Mouse (Mus musculus) layer of hippocampus, adult 8-10 months (tissue): Measurements from ENCODE around the gene Pax8. TPM values are rescaled to one million over a fixed set of nuclear protein-coding genes. Genes with fewer than 3 reads are reported as not detected.

Experiments
- DNase-seq, 2 experiments: peaks; one replicate each; pipeline ENCODE4 v3.0.0; 2022; ENCODE audit warnings: low spot score in 2 of 2
- total RNA-seq, 4 experiments: library from RNA; stranded (reverse); gene quantifications; 2 replicates each; pipeline ENCODE4 v1.2.4; 2022

The Pax8 gene
- total RNA-seq, 4 experiments from 2014 or later, result not detected

GRCm38 (mm10) chr2:24417106-24417505, 58.3 kb downstream of the Pax8 start:
- no peak for DNase-seq

DNA sequence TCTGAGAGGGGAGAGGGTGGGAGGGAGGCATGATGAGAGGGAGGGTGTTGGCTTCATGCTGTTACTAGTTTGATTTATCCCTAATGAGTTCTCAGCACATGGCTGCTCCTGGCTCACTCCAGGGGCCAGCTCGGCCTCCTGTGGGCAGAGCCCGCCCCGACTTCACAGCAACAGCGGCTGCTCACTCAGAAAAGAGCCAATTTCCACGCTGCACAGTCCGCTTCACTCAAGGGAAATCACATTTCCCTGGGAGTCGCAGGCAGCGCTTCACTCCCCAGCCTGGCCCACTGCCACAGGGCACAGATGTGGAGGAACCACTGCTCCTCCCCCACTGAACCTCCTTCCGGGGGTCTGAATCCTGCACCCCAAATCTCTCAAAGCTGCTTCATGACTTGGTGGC, 58.7 kb downstream of the Pax8 start:
- DNase-seq, result no peak

GRCm38 (mm10) chr2:24413677-24414076, 61.7 kb downstream of the Pax8 start:
- no peak for DNase-seq

- no peak for DNase-seq
Measured at GRCm38 (mm10) chr2:24413172-24413571, 62.2 kb downstream of the Pax8 start.

- DNase-seq, result peak; percentile 48 to 55
Measured at GRCm38 (mm10) chr2:24409166-24409565, 66.2 kb downstream of the Pax8 start.

GRCm38 (mm10) chr2:24407701-24408485, 67.5 kb downstream of the Pax8 start:
- no peak for DNase-seq

- peak in 1 of 2 experiments; percentile 45 for DNase-seq
Measured at GRCm38 (mm10) chr2:24405345-24406012, 69.9 kb downstream of the Pax8 start.

GRCm38 (mm10) chr2:24400711-24401110, 74.7 kb downstream of the Pax8 start:
- no peak for DNase-seq

- DNase-seq, result no peak
Measured at GRCm38 (mm10) chr2:24397115-24397514, 78.3 kb downstream of the Pax8 start.

- DNase-seq, result no peak
Measured at GRCm38 (mm10) chr2:24393251-24393650, 82.1 kb downstream of the Pax8 start.

- DNase-seq, result peak; percentile 18 to 23
Measured at GRCm38 (mm10) chr2:24387361-24388283, 87.8 kb downstream of the Pax8 start.

DNA sequence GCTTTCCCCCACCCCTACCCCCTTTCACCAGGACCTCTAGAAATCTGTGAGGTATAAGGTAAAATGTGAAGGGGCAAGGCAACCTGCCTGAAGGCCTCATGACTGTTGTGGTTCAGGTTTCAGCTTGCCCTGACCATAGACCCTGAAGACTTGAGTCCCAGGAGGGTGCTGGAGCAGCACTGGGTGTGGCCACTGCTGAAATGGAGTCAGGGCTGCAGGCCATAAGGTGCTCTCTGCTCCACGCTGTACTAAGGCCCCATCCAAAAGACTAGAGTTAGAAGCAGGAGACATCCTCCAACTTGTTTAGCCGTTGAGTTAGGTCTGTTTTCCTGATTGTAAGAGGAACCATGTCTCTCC, 88.5 kb downstream of the Pax8 start:
- DNase-seq, result no peak

- no peak for DNase-seq
Measured at GRCm38 (mm10) chr2:24386158-24386963, 89.0 kb downstream of the Pax8 start.

DNA sequence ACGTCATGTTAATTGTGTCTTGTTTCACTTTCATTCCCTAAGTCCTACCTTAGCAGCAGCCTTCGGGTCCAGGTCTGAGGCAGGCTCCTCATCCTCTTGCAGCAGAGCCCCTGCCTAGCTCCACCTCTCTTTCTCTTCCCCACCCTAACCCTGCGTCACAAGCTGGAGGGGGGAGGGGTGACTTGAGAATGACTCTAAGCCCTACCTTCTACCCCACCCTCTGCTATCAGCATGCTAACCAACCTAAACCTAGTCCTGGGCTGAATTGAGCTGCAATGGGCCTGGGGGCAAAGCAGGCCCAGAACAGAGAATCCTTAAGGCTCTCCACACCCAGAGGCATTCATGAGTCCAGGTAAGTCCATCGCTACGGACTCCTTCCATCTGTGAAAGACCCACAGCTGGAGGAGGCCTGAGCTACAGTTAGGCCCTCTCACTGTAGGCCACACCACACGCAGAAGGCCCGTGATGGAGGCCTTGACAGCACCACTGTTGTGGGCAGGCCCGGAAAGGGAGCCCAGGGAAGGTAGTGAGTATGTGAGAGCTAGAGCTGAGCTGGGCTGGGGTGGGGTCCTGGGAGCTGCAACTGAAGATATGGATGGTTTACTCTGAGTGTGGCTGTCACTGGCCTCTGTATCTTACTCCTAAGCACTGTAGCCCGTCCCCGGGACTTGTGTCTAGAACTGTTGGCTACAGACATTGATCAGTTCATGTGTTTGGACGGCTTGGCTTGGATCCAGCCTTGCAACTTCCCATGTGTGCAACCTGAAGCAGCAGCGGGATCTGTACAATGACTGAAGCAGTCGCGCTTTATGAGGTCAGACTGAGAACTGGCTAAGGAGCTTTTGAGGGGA, 90.1 kb downstream of the Pax8 start:
- no peak for DNase-seq

GRCm38 (mm10) chr2:24384393-24384792, 91.0 kb downstream of the Pax8 start:
- DNase-seq, result no peak

GRCm38 (mm10) chr2:24383636-24384035, 91.8 kb downstream of the Pax8 start:
- no peak for DNase-seq

GRCm38 (mm10) chr2:24382456-24383230, 92.8 kb downstream of the Pax8 start:
- no peak for DNase-seq

GRCm38 (mm10) chr2:24378747-24379450, 96.5 kb downstream of the Pax8 start:
- no peak for DNase-seq
